Mouse (Mus musculus) E14TG2a.4 (cell line): ENCODE measurements around the gene Zfp553.

ENCODE experiments used
- H3K27me3 ChIP-seq: 2 replicates; pipeline ENCODE4 v1.6.1; 2014; ENCODE audit warnings: low read length, control low read depth; ENCODE audit not compliant: insufficient read depth
- H3K36me3 ChIP-seq: 2 replicates; pipeline ENCODE4 v1.6.1; 2014; ENCODE audit warnings: low read length, control low read depth; ENCODE audit not compliant: insufficient read depth
- H3K4me1 ChIP-seq: replicated peaks from 2 replicates; pipeline ENCODE4 v1.6.1; 2014; ENCODE audit warnings: low read depth, low read length, control low read depth
- H3K4me3 ChIP-seq: replicated peaks from 2 replicates; pipeline ENCODE4 v1.5.1; 2014; ENCODE audit warnings: mild to moderate bottlenecking, low read length
- H3K9me3 ChIP-seq: 2 replicates; pipeline ENCODE4 v1.6.1; 2014; ENCODE audit warnings: low read length, control low read depth
- CTCF ChIP-seq: conservative IDR thresholded peaks from 2 replicates; pipeline ENCODE4 v1.5.1; 2014; ENCODE audit warnings: low read length
- NANOG ChIP-seq: IDR thresholded peaks from 2 replicates; pipeline ENCODE4 v1.6.1; 2014; ENCODE audit warnings: borderline replicate concordance, low read length, mixed read lengths
- POU5F1 ChIP-seq: IDR thresholded peaks from 2 replicates; pipeline ENCODE4 v1.6.1; 2014; ENCODE audit warnings: low read length, borderline replicate concordance

Zfp553 gene

GRCm38 (mm10) chr7:127281114-127281513 lies 48.3 kb downstream of the Zfp553 start:
- H3K36me3 ChIP-seq, result no peaks in the 10 kb centered on the region

GRCm38 (mm10) chr7:127282190-127282589 lies 49.3 kb downstream of the Zfp553 start:
- Histone ChIP-seq H3K4me3 (no peak overlapping the region), H3K36me3 (no peaks in the 10 kb centered on the region), H3K9me3 (no peaks in the 10 kb centered on the region), H3K27me3 (no peaks in the 10 kb centered on the region), H3K4me1 (peaks cover 40% of the 10 kb centered on the region)
- TF ChIP-seq CTCF (no peak), POU5F1 (no peak), NANOG (no peak)

More at GRCm38 (mm10) chr7:127281114-127281513, 48.3 kb downstream of the Zfp553 start:
- Histone ChIP-seq H3K4me1 (peaks cover 50% of the 10 kb centered on the region), H3K4me3 (no peak overlapping the region), H3K9me3 (no peaks in the 10 kb centered on the region), H3K27me3 (no peaks in the 10 kb centered on the region)
- TF ChIP-seq POU5F1, result no peak
- TF ChIP-seq CTCF, result no peak
- TF ChIP-seq NANOG, result no peak

GRCm38 (mm10) chr7:127285154-127285553 lies 52.3 kb downstream of the Zfp553 start:
- Histone ChIP-seq H3K36me3 (no peaks in the 10 kb centered on the region), H3K4me1 (peaks cover 15% of the 10 kb centered on the region), H3K9me3 (no peaks in the 10 kb centered on the region), H3K27me3 (no peaks in the 10 kb centered on the region; the same call in 1 of the 2 replicates), H3K4me3 (no peak overlapping the region)
- TF ChIP-seq NANOG (no peak), POU5F1 (no peak), CTCF (no peak)
